Mouse (Mus musculus): ENCODE results near the gene Trim41.
"Not testable (repeated sequence)": the region's sequence is repeated elsewhere in the genome, so short reads cannot be mapped to it uniquely, and the experiment has no call there.

The Trim41 gene

DNA sequence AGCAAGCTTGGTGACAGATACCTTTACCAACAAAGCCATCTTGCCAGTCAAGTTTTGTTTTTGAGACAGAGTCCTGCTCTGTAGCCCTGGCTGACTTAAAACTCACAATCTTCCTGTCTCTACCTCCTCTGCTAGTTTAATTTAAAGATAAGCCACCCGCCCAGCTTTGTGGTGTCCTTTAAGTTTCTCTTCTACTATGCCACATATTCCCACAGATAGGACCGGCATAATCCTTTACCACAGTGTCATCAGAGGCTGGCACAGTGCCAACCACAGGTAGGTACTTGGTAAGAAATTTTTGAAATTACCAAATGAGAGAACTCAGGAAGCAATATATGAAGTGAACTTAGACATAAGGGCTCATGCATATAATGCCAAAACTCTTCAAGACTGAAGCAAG lies 7.0 kb downstream of the Trim41 start:
- DNase-seq = no peak

DNA sequence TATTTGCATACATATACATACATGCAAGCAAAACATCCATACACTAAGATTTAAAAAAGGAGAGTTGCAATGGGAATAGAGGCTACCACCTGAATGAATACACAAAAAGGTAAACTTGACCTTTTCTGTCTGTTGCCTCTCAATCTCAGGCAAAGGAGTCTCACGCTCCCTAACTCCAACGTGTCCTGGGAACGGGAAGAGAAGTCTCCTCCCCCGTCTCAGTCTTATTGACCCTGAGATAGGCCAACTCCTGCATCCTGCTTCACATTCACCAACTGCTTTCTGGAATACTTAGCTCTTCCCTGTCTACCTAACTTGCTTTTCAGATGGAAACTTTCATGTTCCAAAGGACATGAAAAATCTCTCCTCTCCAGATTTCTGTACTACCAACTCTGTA lies 7.7 kb downstream of the Trim41 start:
- DNase-seq = no peak

DNA sequence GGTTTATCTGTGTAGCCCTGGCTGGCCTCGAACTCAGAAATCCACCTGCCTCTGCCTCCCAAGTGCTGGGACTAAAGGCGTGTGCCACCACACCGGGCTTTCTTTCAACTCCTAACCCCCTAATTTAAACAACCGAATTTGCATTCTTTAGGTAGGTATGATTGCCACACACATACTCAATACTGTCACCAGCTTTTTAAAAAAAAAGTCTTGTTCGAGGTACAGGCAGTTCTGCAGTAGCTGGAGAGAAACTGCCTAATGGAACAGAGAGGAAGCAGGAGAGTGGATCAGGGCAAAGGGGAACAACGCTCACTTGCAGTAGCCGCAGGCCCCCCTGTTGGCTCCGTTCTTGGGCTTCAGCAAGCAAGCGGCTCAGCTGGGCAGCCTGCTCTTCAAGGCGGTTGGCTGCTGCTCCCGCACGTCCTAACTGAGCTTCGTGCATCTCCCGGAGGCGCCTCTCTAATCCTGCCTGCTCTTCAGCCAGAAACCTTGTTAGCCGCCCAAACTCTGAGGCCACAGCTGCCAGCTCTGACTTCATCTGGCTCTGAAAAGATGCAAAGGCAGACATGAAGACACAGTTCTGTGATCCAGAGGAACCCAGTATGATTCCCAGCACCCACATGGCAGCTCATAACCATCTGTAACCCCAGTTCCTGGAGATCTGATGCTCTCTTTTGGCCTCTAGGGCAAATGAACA lies 8.3 kb downstream of the Trim41 start:
- DNase-seq = no peak

DNA sequence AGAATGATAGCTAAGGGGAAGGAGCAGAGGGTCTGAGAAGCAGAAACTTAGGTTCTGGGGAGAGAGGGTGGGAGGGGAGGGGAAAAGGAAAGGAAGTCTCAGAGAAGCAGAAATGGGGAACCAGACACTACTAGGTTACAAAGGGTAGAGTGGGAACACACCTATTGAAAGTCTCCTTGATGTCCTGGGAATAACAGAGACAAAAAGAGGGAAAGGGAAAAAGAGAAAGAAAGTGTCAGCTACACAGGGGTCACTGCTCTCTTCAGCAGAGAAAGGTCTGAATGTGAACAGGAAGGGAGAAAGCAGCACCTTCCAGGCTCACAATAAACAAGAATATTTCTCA lies 8.9 kb downstream of the Trim41 start:
- no peak for DNase-seq

DNA sequence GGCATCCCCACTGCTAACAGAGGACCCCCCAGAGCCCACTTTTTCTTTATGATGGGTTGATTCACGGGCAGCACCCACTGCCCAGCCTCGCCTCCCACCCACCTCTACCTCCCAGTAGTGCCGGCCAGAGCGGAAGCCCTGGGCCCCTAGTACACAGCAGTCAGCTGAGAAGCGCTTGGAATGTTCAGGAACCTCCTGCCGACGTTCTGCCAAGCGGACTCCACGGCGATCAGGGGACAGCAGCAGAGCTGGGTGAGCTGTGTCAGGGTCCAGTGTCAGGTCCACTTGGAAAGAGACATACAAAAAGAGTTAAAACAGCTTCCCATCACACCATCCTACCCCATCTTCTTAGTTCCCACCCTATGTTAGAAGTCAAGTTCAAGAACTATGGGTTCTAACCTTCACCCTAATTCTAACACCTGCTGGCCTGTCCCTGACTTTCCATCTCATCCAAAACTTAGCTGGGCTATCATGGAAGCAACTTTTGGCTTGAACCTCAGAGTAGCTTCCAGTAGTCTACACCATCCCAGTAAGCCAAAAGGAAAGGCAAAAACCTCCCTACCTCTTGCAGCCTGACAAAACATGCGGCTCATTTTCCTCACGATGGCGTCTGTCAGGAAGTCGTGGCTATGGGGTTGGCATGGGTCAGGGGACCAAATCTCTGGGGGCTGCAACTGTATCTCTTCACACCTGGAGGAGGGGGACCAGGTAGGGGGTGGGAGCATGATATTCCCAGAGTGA lies 9.4 kb downstream of the Trim41 start:
- no peak for DNase-seq

DNA sequence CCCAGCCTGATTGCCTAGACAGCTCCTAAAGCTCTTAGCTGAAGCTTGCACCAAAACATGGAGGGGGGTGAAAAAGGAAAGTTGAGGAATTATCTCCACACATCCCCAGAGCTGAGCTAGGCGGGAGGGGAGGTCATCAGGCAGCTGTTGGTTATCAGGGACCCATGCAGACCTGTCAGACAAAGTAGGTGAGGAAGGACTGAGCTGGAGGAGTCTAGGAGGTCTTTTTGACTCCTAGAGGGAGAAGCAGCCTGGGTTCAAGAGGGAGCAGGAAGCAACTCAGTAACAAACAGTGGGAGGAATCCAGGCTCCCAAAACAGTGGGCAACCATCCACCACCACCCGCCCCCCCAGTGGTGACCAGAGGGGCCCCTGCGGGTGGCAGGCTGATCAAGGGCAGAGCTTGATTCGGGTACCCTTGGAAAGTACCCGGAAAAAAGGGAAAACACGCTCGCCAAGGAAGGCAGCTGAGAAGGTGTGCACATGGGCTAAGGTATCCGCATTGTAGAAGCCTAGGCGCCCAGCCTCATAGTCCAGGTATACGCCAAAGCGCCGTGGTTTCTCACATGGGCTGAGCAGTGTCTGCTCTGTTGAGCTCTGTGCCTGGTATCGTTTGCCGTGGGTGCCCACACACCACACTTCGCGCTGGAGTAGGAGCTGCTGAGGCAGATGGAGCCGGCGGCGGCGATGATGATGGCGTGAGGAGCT lies 10.1 kb downstream of the Trim41 start:
- no peak for DNase-seq

DNA sequence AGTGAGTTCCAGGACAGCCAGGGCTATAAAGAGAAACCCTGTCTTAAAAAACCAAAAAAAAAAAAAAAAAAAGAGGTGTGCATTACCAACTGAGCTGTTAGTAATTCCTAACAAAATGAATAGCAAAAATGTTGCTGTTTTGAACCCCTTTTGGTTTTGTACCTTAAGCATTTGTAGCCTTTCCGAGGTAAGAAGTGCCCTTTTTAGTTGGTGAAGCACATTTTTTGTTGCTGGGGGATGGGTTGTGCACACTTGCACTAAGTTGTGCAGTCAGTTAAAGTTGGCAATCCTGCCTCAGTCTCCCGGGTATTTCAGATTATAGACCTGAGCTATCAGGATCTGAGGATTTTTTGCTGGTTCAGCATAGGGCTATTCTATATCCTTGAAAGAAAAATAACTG lies 12.2 kb downstream of the Trim41 start:
- DNase-seq = no peak

DNA sequence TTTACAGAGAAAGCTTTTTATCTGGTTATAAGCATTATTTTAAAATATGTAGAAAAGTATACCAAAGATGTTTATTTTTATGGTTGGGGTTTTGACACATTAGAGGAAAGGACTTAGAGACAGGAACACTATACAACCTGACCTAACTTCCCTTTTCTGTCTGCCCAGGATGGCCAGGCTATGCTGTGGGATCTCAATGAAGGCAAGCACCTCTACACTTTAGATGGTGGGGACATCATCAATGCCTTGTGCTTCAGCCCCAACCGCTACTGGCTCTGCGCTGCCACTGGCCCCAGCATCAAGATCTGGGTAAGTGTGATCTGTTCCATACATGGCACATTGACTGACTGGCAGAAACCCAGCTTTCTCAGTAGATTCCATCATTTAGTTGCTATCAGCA lies 13.2 kb downstream of the Trim41 start:
- no peak for DNase-seq

DNA sequence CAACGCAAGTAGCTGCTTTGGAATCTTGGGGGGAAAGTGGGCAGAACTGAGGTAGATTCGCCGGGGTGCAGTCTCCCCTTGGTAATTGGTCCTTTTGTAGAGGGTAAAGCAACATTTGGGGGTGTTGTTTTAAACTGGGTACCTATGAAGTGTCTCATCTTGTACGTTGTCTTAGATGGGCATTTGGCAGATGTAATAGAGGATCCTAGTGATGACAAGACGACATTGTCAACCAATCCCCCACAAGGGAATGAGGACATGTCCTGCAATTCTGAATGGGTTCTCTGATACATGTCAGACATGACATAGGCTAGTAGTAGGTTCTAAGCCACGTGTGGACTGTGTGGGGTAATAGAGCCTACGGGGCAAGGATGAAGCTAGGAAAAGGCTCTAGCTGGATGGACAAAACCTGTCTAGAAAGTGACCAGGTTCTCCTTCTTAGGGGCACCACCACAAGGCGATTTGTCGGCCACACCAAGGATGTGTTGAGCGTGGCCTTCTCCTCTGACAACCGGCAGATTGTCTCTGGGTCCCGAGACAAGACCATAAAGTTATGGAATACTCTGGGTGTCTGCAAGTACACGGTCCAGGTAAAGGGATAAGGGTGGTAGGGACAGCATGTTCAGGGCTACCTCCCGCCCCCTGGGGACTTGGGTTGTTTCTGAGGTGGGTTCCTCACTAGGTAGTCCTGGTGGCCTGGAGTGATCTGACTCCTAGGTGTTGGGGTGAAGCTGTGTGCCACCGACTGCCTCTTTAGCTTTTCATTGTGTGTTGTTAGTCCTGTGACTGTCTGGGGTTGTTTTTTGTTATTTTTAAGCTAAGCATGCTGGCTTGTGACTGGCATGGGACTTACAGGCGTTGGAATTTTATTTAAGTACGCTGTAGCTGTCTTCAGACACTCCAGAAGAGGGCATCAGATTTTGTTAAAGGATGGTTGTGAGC lies 15.1 kb downstream of the Trim41 start:
- DNase-seq = no peak

DNA sequence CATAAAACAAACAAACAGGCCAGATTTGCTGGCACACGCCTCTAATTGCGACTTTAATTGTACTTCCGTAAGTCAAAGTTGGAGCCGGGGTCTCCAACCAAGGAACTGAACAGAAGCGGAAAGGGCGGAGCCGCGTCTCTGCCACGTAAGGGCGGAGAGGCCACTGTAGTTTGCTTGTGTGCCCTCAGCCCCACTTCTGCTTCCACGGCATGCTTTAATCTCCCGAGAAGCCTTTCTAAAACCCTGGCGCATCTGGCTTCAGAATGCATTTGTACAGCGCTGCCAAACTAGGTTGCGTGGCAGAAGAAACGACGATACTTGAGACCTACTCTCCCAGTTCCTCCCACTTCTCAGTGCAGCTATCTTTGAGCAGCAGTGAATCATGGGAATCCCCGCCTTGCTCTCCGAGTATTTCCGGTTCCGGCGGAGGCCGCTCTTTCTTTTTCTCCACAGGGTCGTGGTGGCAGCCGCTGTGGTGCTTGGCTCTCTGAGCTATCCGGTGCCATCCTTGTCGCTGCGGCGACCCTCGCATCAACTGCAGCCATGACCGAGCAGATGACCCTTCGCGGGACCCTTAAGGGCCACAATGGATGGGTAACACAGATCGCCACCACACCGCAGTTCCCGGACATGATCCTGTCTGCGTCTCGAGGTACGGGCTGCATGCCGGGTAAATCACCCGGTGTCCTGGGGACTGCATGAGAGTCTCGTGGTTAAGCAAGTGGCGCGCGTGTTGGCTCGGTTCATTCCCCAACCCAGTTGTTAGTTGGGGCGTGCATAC lies 17.0 kb downstream of the Trim41 start, which contains the start of gene Rack1:
Gene Rack1, plus strand, starts transcription at position 412 of the 781 bp plus-strand sequence.
- peak; percentile 84 to 90 for DNase-seq

DNA sequence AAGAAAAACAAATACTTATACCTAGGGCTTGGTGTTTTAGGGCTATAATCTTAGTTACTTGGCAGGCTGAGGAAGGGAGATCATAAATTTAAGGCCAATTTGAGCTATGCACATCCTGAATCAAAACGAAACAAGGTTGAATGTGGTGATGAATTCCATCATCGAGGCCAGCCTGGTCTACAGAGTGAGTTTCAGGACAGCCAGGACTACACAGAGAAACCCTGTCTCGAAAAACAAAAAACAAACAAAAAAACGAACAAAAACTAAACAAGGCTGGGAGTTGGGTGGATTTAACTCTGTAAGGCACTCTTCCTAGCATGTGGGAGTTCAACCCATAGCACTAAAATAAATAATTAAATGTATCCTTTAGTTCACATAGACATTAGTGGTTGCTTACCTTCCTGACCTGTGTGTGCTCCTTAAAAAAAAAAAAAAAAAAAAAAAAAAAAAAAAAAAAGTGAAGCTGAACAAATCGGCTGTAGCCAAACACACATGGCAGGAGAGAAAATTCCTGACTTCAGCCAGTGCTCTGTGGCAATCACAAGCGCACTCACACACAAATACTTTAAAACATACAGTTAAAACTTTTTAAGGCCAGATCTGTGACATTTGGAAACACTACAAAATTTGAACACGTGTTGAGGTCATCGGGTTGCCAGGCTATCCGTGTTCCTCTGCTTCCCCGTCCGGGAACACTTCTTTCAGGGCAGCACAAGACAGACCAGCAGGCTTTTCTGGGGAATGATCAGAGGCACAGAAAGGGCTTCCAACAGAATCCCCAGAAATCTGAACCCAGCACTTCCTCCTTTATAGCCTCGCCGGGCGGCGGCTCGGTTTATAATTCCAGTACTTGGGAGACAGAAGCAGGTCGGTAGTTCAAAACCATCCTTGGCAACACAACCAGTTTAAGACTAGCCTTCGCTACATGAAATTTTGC lies 17.9 kb downstream of the Trim41 start:
- peak in 1 of 2 experiments; percentile 31 for DNase-seq

DNA sequence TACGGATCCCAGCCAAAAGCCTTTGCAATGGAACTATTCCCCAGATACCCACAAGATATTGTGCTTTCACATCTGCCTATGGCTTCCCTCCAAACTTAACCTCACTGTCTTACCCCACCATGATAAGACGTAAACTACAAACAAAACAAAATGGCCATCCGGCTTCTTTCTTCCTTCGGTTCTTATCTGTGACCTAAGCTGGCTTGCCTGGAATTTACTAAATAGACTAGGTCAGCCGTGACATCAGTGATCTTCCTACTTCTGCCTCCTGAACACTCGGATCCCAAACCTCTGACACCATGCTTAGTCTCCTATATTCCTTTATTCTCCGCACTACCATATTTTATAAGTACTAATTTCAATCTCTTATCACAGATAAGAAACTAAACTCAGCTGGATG lies 18.8 kb downstream of the Trim41 start:
- DNase-seq = no peak

DNA sequence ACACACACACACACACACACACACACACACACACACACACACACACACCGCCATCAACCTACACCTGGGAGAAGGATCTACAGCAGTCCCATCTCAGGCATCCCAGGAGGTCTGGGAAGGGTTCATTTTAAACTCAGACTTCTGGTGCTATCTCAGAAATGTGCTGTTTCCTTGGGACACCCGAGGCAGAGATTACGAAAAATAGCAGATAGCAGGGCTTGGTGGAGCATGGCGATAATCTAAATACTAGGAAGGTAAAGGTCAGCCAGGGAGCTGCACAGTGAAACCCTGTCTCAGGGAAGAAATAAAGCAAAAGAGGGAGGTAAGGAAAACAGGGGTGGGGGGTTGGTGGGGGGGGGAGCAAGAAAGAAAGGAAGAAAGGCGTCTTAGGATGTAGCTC lies 19.9 kb downstream of the Trim41 start:
- DNase-seq = no peak

DNA sequence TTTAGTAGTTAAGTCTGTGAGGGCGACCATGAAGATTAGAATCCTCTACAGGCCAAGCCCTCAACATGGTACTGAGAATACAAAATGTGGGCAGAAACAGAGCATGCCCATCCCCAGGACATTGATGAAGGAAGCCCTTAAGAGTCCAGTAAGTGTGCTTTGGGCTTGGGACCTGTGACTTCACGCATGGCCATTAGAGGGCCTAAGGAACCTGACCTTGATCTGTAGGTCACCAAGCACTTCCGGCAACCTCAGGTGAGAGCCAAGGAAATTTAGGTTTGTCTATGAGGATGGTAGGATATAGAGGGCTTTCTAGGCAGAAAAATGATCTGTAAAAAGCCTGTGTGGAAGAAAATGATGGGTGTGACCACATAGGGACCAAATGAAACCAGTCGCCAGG lies 20.9 kb downstream of the Trim41 start:
- no peak for DNase-seq

DNA sequence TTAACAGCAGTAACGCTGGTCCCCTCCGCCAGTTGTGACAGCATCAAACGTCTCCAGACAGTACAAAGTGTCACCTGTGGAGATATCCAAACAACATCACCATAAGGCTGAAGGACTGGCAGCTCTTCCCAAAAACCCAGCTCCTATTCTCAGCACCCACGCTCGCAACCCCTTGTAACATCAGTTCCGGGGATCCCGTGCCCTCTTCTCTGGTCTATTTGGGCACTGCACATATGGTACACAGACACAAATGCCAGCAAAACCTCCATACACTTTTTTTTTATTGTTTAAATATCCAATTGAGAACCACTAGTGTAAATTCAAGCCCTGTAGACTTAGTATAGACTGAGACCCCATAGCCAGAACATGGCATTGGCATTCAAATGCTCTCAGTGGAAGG lies 21.9 kb downstream of the Trim41 start:
- DNase-seq = peak in 1 of 2 experiments; percentile 24

DNA sequence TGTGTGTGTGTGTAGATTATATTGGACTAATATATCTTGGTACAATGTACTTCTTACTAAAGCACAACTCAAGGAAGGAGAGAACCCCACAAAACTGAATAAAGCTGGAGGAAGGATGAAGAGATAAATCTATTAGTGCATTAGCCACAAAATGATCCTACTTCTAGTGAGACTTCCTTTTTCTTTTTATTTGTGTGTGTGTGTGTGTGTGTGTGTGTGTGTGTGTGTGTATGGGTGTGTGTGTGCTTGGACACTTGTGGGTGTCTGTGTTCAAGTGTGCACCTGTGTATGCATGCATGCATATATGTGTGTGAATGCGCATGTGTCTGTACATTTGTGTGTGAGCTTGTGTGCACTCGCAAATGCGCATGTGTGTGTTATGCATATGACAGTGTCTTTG lies 24.0 kb downstream of the Trim41 start:
- DNase-seq = no peak

DNA sequence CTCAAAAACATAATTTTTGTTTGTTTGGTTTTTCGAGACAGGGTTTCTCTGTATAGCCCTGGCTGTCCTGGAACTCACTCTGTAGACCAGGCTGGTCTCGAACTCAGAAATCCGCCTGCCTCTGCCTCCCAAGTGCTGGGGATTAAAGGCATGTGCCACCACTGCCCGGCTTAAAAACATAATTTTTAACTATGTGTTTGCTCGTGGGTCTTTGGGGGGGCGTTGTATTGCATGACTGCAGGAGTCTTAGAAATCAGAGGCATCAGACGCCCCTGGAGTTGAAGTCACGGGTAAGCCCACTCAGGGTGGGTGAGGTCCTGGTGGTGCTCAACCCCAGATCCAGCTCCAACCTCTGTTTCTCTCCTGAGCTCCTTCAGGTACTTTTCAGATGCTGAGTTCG lies 25.3 kb downstream of the Trim41 start:
- DNase-seq = not testable (repeated sequence)

DNA sequence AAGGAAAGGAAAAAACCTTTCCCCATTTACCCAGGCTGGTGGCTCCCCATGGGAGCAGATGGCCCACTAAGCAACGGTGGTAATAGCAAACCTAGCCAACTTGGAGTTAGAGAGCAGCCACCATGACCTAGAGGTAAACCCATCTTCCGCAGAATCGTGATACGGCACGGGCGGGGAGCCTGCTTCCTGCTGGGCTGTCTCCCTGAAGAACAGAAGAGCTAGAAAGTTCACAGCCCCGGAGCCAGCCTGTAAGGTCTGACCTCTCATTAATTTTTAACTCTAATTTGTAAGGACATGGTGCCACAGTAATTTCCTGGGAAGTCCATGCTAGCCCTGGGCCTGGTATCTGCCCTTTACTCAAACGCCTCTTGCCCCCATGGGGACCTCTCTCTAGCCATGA lies 26.2 kb downstream of the Trim41 start:
- peak; percentile 59 to 67 for DNase-seq

DNA sequence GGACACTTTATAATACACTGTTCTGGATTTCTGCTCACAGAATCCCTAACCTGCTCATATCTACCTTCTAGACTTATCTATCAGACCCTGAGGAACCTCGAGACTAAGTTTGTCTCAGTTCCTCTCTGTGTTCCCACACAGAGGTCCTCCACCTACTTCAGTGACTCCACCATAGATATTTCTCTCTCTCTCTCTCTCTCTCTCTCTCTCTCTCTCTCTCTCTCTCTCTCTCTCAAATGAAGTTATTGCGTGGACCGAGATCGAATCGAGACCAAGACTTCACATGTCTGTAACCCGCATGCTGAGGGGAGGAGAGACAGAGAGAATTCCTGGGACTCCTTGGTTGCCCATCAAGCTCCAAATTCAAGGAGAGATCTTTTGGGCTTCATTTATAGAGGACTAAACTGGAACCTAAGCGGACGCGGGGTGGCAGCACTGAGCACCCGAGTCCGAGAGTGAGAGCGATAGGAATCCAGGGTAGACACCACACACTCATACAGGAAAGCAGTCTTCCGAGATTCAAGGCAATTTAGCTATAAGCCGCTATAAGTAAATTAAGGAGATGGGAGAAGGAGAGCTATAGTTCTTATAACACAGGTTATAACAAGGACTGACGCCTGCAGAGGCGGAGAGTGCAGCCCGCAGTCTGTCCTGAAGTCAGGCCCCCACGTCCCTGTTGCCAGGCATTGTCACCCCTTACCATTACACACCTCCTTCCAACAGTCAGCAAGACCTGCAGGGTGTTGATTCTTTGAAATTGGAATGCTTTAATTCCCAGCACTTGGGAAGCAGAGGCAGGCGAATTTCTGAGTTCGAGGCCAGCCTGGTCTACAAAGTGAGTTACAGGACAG lies 27.0 kb downstream of the Trim41 start:
- DNase-seq = peak; percentile 79 to 93

DNA sequence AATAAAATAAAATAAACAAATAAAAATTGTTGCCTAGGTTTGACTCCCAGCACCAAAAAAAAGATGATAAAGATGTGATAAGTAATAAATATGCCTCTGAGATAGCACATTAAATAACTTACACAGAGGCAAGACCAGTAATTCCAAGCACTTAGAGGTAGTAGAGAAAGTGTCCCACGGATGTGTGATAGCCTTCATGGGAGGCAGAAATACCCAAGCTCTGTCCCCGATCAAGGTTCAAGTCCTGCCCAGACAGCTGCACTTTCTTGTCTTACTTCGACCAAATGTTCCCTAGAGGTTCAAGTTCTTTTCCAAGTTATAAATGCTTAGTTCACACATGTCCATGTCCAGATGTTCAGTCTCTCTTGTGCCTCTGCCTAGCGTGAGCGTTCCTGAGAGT lies 27.9 kb downstream of the Trim41 start:
- DNase-seq = no peak
